Mouse (Mus musculus) MEL (cell line): Measurements from ENCODE around the gene Ttc6.

Source experiments
- CHD1 ChIP-seq: IDR thresholded peaks from 2 replicates; pipeline ENCODE4 v1.6.1; 2012; ENCODE audit warnings: low read depth, mild to moderate bottlenecking, inconsistent platforms, low read length, improper control_type of control experiment
- CTCF ChIP-seq, 3 experiments: IDR thresholded peaks in 2 of 3; conservative IDR thresholded peaks in 1 of 3; 2 replicates each; pipeline ENCODE4 v1.5.1; 2011 to 2012; ENCODE audit warnings: low read length in 3 of 3, low read depth in 2 of 3, mild to moderate bottlenecking in 2 of 3, improper control_type of control experiment in 1 of 3, inconsistent platforms in 1 of 3, mixed read lengths in 1 of 3, moderate library complexity in 1 of 3; ENCODE audit not compliant: control insufficient read depth in 1 of 3, insufficient read depth in 1 of 3, poor library complexity in 1 of 3, severe bottlenecking in 1 of 3
- EP300 ChIP-seq, 2 experiments: IDR thresholded peaks; 2 replicates each; pipeline ENCODE4 v1.6.1; 2011; ENCODE audit warnings: improper control_type of control experiment in 2 of 2, low read length in 2 of 2, low read depth in 1 of 2, mild to moderate bottlenecking in 1 of 2
- GATA1 ChIP-seq: IDR thresholded peaks from 2 replicates; pipeline ENCODE4 v1.6.1; 2011; ENCODE audit warnings: low read depth, low read length, improper control_type of control experiment

DNA sequence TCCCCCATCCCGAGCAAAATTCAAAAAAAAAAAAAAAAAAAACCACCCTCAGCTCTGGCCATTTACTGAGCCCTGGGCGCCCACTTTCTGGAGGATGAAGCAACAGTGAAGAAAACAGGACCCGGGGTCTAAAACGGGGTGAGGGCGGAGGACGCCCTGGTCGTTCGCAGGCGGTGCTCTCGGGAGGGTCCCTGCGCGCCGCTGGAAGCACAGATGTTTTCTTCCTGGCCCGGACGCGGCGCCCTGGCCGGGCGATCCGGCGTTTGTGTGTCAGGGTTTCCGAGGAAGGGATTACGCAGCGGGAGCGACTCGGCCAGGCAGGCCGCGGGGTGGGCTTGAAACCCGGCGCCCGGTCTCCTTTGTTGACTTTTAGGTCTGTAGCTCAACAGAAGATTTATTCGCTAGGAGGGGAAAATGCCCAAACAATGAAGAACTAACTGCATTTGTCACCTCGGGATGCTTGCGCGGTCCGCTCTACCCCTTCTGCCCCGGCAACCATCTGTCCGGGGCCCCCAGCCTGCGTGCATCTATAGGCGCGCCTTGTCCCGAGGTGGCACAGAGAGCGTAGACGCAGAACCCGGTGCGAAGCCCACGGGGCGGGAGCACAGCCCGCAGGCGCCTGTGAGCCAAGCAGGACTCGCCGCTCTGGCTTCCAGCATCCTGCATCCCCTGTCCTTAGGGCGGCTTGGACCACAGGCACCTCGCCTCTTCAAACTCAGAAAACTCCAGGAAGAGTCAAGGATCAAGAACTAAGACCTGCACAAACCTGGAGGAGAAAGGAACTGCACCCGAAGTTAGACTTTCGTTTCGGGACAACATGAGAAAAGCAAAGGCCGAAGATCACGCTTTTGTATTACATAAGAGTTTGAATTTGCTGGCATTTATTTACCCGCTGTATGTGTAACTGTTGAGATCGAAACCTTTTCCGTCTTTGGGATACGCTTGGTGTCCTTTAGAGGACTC is 25.0 kb upstream of the Ttc6 start:
- TF ChIP-seq CHD1 (no peak), GATA1 (no peak), EP300 (IDR thresholded peaks at IDR 0.05; ENCODE audit: low read depth in 1 of 2, low read length in 2 of 2) (no peak), CTCF (IDR thresholded peaks at IDR 0.05 in 2 of 3, conservative IDR thresholded peaks at IDR 0.05 in 1 of 3; ENCODE audit: control insufficient read depth in 1 of 3, insufficient read depth in 1 of 3, low read depth in 2 of 3, low read length in 3 of 3, poor library complexity in 1 of 3, severe bottlenecking in 1 of 3) (no peak)
